Mouse (Mus musculus): ENCODE data around the gene Fam221a.

Fam221a gene

GRCm38 (mm10) chr6:49378328-49378727, 10.8 kb downstream of the Fam221a start:
- no peak for DNase-seq (ENCODE audit: low read depth, low spot score)

- DNase-seq (ENCODE audit: low read depth, low spot score) = no peak
Observed at GRCm38 (mm10) chr6:49394276-49394675, 26.7 kb downstream of the Fam221a start.

- peak; percentile 88 for DNase-seq (ENCODE audit: low read depth, low spot score)
Observed at GRCm38 (mm10) chr6:49395316-49395715, 27.8 kb downstream of the Fam221a start, which contains the start of gene Stk31. Gene Stk31 (plus strand): TSS chr6:49395604.

- DNase-seq (ENCODE audit: low read depth, low spot score) = peak; percentile 80
Observed at GRCm38 (mm10) chr6:49397466-49397865, 29.9 kb downstream of the Fam221a start.

- peak; percentile 58 for DNase-seq (ENCODE audit: low read depth, low spot score)
Observed at GRCm38 (mm10) chr6:49398365-49398764, 30.8 kb downstream of the Fam221a start.

GRCm38 (mm10) chr6:49410830-49411229, 43.3 kb downstream of the Fam221a start:
- peak; percentile 16 for DNase-seq (ENCODE audit: low read depth, low spot score)

GRCm38 (mm10) chr6:49412967-49413366, 45.4 kb downstream of the Fam221a start:
- DNase-seq (ENCODE audit: low read depth, low spot score) = peak; percentile 93

GRCm38 (mm10) chr6:49415971-49416370, 48.4 kb downstream of the Fam221a start:
- DNase-seq (ENCODE audit: low read depth, low spot score) = peak; percentile 86

GRCm38 (mm10) chr6:49437306-49437705, 69.8 kb downstream of the Fam221a start:
- no peak for DNase-seq (ENCODE audit: low read depth, low spot score)
